Mouse (Mus musculus) skeletal muscle tissue, adult 2 months (tissue): ENCODE data around the gene Lamtor1.

Source experiments
- DNase-seq: peaks from one replicate; pipeline ENCODE4 v3.0.0-alpha.2; 2012; ENCODE audit warnings: low read depth, low spot score

Lamtor1 gene

DNA sequence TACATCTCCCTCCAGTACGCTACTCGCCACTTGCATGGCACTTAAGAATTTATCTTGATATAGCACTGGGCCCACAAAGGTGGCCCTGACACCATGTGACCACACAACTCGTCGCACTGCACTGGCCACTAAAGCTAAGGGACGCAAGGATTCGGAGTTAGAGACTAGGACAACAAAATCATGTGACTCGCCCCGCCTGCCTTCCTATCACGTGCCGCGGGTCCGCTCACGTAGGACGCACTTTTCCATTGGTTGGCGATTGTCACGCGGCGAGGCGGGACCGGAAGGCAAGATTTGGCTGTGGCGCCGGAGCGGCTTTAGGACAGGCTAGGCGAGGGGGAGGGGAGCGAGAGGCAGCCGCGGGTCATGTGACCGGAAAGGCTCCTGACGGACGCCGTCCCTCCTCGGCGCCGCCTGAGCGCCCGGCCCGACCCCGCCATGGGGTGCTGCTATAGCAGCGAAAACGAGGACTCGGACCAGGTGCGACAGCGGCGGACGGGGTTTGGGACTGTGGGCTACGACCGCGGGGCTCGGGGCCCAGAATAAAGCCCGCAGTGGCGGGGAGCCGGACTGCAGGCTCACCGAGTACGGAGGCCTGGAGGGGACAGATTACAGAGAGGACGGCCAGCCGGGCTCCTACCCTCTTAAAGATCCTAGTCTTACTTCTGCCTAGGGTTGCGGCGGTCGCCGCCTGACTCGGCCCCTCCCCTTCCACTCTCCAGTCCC, at the start of gene Lamtor1:
Lamtor1 (plus strand) TSS at position 344 of the 726 bp plus-strand sequence.
- DNase-seq, result peak; percentile 99

DNA sequence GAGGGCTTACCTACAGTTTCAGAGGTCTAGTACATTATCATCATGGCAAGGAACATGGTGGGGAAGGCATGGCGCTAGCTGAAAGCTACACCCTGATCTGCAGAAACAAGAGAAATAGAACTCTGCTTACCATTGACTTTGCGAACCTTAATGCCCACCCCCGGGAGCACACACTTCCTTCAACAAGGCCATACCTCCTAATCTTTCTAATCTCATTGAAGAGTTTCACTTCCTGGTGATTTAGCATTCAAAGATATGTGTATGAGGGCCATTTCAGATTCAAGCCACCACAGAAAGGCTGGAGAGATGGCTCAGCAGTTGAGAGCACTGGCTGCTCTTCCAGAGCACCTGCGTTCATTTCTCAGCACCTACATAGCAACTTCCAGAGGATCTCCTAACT, 48.6 kb upstream of the Lamtor1 start, which contains the start of gene Folr2:
Folr2 (minus strand) TSS at position 101 of the 400 bp plus-strand sequence.
- DNase-seq, result no peak

DNA sequence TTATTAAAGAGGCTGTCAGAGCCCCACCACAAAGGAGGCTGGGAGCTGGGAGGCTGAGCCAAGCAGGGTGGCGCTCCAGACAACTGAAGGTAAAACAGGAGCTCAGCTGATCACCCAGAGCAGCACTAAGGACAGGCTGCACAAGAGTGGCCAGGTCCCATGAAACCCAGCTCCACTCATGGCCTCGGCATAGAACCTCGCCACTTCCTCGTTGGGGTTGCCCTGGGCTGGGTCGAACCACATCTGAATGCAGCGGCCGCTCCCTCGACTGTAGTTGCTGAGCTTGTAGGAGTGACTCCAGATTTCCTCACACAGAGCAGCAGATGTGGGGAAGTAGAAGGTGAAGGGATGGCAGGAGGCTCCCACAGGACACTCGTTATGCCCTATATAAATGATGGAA, 47.3 kb upstream of the Lamtor1 start:
- DNase-seq, result no peak

DNA sequence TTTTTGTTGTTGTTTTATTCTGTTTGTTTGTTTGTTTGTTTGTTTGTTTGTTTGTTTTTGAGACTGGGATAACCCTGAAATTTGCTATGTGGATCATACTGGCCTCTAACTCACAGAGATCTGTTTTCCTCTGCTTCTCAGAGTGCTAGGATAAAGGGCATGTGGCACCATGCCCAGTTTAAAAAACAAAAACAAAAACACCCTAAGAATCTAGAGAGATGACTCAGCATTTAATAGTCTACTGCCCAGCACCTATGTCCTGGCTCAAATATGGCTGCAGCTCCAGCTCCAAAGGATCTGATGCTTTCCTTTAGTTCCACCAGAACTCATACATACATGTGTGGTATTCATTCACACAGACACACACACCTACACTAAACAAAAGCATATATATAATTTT, 44.7 kb upstream of the Lamtor1 start:
- DNase-seq, result no peak

DNA sequence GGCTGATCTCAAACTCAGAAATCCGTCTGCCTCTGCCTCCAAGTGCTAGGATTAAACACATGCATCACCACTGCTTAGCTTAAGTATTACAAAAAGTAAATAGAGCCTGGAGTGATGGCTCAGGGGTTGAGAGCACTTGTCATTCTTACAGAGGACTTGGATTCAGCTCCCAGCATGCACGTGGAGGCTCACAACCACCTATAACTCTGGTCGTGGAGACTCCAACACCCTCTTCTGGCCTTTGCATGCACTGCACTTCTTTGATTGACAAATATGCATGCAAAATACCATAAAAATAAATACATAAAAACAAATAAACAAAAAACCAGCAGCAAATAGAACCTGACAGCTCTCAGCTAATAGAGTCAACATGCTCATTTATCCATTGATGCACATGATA, 43.4 kb upstream of the Lamtor1 start:
- DNase-seq, result no peak

DNA sequence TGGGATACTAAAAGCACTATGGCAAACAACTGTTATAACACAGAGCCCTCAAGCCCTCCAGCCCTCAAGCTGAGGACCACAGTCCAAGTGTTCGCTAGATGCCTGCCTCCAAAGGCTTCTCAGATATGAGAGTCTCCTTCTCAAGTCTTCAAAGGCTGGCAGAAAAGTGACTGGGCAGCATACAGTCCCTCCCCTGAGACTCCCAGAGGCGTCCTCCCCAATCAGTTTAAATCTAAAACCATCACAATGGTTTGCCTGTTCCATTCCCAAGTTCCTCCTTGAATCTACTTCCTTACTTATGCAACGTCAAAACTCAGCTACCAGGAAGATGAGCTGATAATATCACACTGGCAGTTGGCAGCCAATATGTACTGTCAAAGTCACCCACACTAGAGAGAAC, 42.3 kb upstream of the Lamtor1 start, which contains the start of gene Anapc15:
Anapc15 (plus strand) TSS at position 301 of the 400 bp plus-strand sequence.
- DNase-seq, result no peak

DNA sequence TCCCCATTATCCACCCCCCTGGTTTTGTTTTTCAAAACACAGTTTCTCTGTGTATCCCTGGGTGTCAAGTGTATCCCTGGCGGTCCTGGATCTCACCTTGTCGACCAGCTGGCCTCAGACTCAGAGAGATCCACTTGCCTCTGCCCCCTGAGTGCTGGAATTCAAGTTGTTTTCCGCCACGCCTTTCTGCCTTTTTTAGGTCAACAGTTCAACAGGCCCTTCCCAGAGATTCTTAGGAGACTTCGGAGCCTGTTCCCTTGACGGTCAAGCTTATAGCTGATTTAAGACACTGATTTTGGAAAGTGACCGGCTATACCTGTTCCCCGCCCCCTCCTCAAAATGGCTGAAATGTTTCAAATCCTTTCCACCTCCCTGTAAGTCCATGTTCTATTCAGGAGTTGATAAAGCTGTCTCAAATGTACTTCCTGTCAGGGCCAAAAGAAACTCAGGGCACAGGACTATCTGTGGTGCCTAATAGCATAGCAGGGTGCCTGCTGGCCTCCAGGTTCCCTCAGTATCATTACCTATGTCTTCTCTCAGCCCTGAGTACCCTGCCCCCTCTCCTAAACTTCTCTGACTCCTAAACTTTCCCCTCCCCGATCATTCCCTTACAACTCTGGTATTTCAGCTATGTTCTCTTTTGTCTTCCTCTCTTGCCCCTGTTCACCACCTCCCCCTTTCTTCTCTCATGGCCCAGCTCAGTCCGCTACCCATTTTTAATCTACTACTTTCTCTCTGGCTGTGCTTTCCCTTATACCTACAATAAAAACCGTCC, 39.0 kb upstream of the Lamtor1 start:
- no peak for DNase-seq

DNA sequence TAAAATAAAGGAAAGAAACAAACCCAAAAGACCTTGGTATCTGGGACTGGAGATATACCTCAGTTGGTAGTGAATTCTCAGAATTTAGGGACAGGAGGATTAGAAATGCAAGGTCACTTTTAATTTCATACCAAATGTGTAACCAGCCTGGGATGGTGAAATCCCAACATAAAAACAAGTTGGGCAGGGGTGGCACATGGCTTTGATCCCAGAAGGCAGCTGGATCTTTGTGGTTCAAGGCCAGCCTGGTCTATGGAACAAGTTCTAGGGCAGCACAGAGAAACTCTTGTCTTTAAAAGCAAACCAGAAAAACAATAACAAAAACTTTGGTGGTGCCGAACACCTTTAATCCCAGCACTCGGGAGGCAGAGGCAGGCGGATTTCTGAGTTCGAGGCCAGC, 38.2 kb upstream of the Lamtor1 start:
- no peak for DNase-seq

DNA sequence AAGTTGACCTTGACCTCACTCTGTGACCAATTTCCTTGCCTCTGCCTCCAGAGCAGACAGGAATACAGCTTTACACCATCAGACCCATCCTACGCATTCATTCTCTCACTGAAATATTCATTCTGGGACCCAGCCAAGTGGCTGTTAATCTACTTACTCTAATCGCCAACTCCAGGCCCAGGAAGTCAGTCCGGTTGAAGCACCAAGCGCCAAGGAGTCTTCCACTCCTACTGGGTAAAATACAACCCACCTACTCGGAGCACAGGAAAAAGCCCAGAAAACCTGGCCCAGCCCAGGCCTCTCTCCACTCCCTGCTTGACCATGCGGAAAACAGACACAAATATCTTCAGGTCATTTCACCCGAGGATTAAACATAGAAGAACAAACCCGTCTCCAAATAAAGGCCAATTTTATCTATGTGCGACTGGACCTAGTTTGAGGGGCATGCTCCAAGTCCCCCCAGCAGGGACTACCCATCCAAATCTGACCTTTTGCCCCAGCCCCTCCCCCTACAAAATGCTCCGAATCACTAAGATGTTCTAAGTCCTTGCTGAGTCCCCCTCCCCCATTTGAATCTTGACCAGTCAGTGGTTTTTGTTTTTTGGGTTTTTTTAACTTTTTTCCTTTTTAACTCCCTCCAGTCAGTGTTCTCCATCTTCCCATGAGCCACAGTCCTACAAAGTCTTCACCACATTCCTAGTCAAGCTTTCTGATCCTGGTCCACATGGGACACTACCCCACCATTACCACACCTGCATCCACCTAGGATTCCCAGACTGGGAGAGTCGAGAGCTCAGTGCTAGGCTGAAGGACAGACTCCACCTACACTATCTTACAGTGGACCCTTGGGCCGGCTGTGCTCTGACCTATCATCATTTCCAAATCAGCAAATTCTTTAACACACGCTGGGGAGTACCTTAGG, 37.2 kb upstream of the Lamtor1 start:
- DNase-seq, result no peak

DNA sequence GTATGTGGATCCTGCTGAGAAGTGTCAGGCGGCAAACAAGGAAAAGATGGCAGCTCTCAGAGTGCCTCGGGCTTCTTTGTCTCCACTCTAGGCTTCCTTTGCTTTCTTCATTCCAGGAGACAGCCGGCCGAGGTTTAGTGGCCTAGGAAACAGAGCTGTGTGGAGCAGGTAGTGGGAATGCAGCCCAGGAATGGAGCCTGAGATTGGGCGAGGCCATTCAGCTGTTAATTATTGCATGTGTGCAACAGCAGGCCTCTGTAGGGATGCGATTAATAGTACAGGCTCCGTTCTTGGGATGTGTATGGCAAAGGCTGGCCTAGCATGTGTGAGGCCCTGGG, 36.6 kb upstream of the Lamtor1 start:
- no peak for DNase-seq

DNA sequence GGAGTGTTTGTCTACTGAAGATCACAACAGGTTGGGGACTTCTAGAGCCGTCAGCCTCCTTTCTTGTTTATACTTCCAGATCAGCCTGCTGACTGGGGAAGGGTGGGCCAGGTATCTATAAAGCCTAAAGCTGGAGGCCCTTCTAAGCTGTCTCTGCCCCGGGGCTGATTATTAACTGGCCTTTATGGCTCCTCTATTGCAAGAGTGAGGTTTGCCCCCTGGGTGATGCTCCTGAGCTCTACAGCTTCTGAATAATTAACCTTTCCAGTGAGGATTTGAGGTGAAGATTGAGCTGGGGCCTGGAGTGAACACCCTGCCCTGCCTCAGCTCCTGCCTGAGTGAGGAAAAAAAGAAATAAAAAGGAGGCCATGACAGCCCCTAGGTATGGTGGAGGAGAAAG, 35.1 kb upstream of the Lamtor1 start, which contains the start of gene Folr1:
Folr1 (minus strand) TSS at position 160 of the 400 bp plus-strand sequence.
- DNase-seq, result no peak

DNA sequence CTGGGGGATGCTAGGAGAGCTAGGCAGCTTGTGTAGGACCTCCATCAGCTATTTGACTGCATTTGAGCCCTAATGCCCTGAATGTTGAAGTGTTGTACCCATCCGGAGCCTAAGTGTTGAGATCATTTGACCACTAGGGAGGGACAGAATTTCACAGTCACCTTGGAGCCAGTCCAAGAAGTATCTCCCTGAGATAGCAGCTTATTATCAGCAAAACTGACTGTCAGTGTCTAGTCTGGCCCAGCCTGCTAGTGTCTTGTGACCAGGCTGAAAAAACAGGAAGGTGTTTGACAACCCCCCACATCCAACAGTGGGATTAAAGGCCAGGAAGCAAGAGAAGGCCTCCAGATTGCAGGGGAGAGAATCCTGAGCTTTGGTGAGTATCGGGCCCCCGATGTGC, 34.4 kb upstream of the Lamtor1 start:
- DNase-seq, result no peak

DNA sequence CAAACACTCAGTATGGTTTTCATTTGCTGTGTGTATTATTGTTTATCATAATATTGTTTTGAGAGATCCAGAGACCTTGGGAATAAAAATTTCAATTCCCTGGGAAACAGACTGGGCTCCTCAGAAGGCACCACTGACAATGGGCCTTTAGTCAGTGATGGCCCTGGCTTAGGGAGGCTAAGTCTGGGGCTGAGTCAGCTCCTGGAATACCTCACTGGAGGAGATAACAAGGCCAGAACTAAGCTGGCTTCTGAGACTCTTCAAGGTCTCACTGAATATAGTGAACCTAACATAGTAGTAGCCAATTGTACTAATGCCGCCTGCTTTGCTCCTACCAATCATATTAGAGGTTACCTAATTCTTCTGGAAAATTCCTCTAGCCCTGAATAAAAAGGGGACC, 29.7 kb upstream of the Lamtor1 start:
- DNase-seq, result no peak

DNA sequence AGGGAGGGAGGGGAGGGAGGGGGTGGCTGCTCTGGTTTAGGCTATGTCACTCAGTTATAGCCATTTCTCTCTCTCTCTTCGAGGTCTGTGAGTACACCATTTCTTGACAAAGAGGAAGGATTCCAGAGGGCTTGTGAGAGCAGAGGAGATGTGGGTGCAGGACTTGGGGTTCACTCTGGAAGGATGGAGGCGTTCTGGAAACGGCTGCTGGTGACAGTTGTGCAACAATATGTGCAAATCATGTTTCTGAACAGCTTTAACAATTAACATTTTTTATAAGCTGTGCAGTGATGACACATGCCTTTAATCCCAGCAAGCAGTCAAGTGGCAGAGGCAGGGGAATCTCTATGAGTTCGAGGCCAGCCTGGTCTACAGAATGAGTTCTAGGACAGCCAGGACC, 24.8 kb upstream of the Lamtor1 start:
- no peak for DNase-seq

DNA sequence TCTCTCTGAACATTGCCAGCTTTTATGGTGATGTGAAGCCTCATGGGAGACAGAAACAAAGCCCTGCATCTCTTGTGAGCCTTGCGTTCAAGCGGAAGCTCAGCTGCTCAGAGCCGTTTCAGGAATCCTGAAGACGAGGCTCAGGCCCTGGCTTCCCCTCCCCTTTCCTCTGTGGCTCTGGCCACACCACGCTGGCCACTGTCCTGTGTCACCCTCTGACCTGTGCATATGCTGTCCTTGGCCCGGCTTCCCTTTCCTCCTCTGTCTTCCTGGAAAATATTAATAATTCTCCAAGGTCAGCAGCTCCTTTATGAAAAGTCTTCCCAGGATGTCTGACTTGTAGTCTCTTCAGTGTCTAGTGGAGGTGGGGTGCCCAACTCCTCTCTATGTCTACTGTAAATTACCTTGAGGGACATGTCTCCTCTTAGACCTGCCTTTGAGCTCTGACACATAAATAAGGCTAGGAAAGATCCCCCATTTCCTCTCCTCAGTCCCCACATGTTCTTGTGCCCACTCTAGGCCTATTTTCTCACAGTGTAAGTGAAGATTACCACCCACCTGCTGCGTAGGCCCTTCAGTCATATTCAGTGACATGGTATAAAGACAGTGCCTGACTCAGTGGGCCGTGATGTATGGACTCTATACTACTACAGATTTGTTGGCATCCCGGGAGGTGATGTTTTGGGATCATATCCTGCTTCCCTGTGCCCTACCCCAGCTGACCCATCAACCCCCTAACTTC, 23.1 kb upstream of the Lamtor1 start:
- DNase-seq, result no peak

DNA sequence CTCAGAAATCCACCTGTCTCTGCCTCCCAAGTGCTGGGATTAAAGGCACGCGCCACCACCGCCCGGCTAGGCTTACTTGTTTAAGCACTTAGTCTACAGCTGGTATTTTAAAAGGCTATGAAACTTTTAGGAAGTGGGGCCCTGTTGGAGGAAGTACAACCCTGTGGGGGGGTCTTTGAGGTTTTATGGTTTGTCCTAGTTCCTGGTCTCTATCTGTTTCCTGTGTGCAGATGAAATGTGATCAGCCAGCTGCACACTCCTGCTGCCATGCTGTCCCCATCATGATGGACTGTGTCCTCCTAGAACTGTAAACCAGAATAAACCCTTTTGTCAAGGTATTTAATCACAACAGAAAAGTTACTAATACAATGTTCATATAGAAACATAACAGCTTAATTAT, 21.5 kb upstream of the Lamtor1 start:
- no peak for DNase-seq

DNA sequence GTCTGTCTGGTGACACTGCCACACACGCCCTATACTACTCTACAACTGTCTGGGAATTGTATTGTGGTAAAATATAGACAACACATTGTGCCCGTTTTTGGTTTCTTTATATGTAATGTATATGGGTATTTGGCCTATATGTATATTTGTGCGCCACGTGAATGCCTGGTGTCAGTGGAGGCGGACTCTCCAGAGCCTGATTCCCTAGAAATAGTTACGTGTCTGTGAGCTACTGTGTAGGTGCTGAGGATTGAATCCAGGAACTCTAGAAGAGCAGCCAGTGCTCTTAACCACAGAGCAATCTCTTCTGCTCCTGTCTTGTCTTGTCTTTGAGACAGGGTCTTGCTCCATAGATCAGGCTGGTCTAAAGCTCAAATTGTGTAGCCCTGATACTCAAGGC, 19.4 kb upstream of the Lamtor1 start:
- DNase-seq, result no peak

DNA sequence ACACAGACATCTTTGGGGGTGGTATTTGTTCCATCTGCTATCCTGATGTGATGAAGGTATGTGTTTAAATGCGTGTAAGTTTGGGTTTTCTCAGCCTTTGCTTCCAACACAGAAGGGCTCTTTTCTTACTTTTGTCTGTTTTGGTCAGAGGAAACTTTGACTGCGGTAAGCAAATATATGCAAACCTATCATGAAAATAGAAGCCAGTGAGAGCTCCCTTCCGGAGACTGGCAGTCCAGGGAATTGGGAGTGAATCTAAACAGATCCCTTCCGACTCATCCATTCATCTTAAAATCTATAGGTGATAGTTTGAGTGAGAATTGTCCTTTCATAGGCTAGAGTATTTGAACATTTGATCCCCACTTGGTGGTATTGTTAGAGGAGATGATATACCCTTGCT, 17.2 kb upstream of the Lamtor1 start:
- no peak for DNase-seq

DNA sequence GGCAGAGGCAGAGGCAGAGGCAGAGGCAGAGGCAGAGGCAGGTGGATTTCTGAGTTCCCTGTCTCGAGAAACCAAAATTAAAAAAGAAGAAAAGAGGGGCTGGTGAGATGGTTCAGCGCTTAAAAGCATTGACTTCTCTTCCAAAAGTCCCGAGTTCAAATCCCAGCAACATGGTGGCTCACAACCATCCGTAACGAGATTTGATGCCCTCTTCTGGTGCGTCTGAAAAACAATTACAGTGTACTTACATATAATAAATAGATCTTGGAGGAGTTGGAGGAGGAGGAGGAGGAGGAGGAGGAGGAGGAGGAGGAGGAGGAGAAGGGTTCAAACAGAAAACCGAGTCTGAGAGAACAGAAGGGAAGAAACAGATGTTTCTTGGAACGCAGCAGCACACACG, 10.0 kb upstream of the Lamtor1 start:
- no peak for DNase-seq

DNA sequence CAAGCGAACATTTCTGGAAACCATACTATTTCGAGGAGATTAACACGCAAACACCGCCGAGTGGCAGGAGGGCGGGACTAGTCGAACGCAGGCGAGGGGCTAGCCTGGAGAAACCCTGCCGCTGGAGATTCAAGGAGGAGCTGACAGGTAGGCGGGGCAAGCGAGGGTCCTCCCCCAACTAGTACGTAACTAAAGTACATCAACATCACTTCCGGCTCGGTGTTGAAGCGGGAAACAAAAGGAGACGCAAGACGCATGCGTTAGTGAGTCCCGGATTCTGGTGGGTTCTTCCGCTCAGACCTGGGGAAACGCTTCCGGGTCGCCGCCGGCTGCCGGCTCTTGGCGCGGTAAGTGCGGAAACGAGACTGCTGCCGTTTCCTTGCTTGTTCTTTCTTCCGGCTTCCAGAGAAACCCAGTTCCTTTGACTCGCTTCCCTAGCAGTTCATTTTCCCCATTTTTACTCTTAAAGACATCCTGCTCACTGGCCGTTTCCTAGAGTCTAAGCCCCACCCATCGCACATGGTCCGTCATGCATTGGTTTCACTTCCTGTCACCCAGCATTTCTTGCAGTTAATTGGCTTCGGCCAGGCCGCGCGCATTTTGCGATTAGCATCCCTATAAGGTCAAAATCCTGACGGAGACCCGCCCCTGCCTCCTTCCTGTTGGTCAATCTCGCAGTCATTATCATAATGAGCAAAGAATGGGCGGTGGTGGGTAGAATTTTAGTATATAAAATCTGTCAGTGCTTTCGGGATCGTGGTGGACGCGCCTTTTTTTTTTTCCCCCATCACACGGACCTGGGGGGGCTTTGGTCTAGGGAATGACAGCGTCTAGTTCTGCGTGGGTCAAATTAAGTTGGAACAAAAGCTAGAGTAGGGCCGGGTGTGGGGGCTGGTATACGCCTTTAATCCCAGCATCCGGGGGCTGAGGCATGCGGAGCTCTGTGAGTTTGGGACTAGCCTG, 9.3 kb upstream of the Lamtor1 start:
- peak; percentile 98 for DNase-seq
